Mouse (Mus musculus) bone marrow, adult 2 months (tissue): ENCODE measurements around the gene Cnpy4. TPM values are rescaled to one million over a fixed set of nuclear protein-coding genes. Genes with fewer than 3 reads are reported as not detected.

Experiments used
- H3K27ac ChIP-seq: fragments of 200-500 bp; 2 replicates; pipeline ENCODE4 v1.5.1; 2012; ENCODE audit warnings: low read depth, mild to moderate bottlenecking, control low read depth, inconsistent platforms, low read length; ENCODE audit not compliant: control insufficient read depth, poor library complexity, insufficient read depth
- H3K4me1 ChIP-seq: fragments of 200-500 bp; 2 replicates; pipeline ENCODE4 v1.6.1; 2011; ENCODE audit warnings: low read length; ENCODE audit not compliant: control insufficient read depth, insufficient read depth
- H3K4me3 ChIP-seq: fragments of 200-500 bp; replicated peaks from 2 replicates; pipeline ENCODE3; 2011; ENCODE audit warnings: mild to moderate bottlenecking, low read depth, low read length, control low read depth; ENCODE audit not compliant: control insufficient read depth
- CTCF ChIP-seq: fragments of 200-500 bp; IDR thresholded peaks from 2 replicates; pipeline ENCODE4 v1.5.1; 2011; ENCODE audit warnings: low read length, control low read depth; ENCODE audit not compliant: control insufficient read depth, insufficient read depth
- POLR2A ChIP-seq: fragments of 200-500 bp; IDR thresholded peaks from 2 replicates; pipeline ENCODE4 v1.6.1; 2011; ENCODE audit warnings: low read depth, mild to moderate bottlenecking, control low read depth, low read length, borderline replicate concordance; ENCODE audit not compliant: control insufficient read depth
- WGBS: fragments of 180-500 bp; shearing (Covaris S2); methylation state at CpG from one replicate; pipeline ENCODE4 v1.1.7; 2018; 5-methylcytosine and 5-hydroxymethylcytosine counted together
- polyA plus RNA-seq: library from polyadenylated mRNA; stranded (reverse); fragments of >200 nt; gene quantifications from 2 replicates; pipeline ENCODE4 v1.2.4, GENCODE M21; 2011; ENCODE audit warnings: low replicate concordance; ENCODE audit not compliant: missing spikeins, insufficient read depth, insufficient read length

Cnpy4 gene
- polyA plus RNA-seq, 1 experiment, result 19.6 TPM

DNA sequence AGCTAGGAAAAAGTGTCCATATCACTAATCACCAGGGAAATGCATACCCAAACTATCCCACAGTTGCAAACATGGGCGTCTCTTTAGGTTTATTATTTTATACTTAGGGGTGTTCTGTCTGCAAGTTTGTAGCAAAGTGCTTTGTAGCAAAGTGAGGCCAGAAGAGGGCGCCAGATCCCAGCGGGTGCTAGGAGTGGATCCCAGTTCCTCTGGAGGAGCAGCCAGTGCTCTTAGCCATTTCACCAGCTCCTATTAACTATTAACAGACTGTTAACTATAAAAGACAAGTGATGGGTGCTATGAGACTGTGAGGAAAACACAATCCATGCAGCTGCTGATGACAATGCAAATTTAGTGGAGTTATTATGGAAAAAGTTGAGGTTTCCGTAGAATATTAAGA lies 34.8 kb downstream of the Cnpy4 start:
- no peak overlapping the region for H3K4me3 ChIP-seq
- peaks cover 1% of the 10 kb centered on the region; the same call in 1 of the 2 replicates for H3K4me1 ChIP-seq
- TF ChIP-seq POLR2A, result no peak
- peak; percentile 94 for TF ChIP-seq CTCF
- no peak overlapping the region for H3K27ac ChIP-seq
- WGBS, result 13% methylated on average over 4 of the region's 4 CpGs

DNA sequence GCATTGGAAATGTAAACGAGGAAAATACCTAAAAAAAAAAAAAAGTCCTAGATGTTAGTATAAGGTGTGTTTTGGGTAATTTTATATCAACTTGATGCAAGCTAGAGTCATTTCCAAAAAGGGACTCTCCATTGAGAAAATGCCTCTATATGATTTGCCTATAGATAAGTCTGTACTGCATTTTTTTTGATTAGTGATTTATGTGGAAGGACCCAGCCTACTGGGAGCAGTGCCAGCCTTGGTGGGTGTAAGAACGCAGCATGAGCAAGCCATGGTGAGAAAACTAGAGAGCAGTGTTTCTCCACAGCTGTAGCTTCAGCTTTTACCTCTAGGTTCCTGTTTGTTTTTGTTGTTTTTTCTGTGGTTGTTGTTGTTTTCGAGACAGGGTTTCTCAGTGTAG lies 36.0 kb downstream of the Cnpy4 start:
- Histone ChIP-seq H3K4me1 (peaks cover 1% of the 10 kb centered on the region; the same call in 1 of the 2 replicates), H3K4me3 (no peak overlapping the region), H3K27ac (no peak overlapping the region)
- 11% methylated on average over 3 of the region's 3 CpGs for WGBS
- TF ChIP-seq CTCF, result no peak

DNA sequence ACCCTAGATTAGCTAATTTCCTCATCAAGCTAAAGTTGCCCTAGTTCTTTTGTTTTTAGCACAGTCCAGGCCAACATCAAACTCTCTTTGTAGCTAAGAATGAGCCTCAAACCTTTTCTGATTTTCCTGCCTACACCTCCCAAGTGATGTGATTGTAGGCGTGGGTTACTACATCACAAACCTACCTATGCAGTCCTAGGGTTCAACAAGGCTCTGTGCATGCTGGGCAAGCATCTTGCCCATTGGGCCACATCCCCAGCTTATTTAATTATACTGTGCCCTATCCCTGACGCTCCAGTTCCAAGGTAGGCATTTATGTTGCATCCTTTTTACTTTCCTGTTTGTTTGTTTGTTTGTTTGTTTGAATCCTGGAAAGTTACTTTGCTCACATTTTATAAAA lies 38.4 kb downstream of the Cnpy4 start, which contains the start of gene Nxpe5:
Nxpe5 (plus strand) TSS at position 199 of the 400 bp plus-strand sequence.
- peak within 1 kb of the TSS; percentile 54 for H3K4me3 ChIP-seq
- H3K27ac ChIP-seq, result peak within 1 kb of the TSS; percentile 55; the same call in 1 of the 2 replicates
- H3K4me1 ChIP-seq, result peaks cover 1% of the 10 kb centered on the region; the same call in 1 of the 2 replicates
- TF ChIP-seq CTCF (no peak), POLR2A (no peak)
- WGBS, result 7% methylated on average over 2 of the region's 2 CpGs

GRCm38 (mm10) chr5:138226491-138226890 lies 39.2 kb downstream of the Cnpy4 start:
- peaks cover 1% of the 10 kb centered on the region; the same call in 1 of the 2 replicates for H3K4me1 ChIP-seq
- H3K27ac ChIP-seq, result peak overlapping the region; percentile 55; the same call in 1 of the 2 replicates
- peak overlapping the region; percentile 54 for H3K4me3 ChIP-seq
- WGBS, result 6% methylated on average over 4 of the region's 4 CpGs
- TF ChIP-seq CTCF (no peak), POLR2A (no peak)

DNA sequence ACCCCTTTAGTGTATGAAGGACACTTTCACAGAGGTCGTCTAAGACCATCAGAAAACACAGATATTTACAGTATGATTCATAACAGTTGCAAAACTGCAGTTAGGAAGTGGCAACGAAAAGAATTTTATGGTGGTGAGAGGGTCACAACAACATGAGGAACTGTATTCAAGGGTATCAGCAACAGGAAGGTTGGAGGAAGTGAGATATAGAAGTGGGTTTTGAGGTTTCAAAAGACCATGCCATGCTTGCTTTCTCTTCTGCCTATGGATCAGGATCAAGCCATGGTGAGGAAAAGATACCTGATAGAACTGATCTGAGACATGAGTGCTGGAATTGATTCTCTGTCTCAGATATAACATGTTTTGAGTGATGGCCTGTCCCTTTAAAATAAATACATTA lies 40.1 kb downstream of the Cnpy4 start:
- no peak overlapping the region for H3K27ac ChIP-seq
- WGBS, result 2% methylated on average over 2 of the region's 2 CpGs
- no peak for TF ChIP-seq POLR2A
- no peak for TF ChIP-seq CTCF
- H3K4me1 ChIP-seq, result peaks cover 1% of the 10 kb centered on the region; the same call in 1 of the 2 replicates
- no peak overlapping the region for H3K4me3 ChIP-seq

DNA sequence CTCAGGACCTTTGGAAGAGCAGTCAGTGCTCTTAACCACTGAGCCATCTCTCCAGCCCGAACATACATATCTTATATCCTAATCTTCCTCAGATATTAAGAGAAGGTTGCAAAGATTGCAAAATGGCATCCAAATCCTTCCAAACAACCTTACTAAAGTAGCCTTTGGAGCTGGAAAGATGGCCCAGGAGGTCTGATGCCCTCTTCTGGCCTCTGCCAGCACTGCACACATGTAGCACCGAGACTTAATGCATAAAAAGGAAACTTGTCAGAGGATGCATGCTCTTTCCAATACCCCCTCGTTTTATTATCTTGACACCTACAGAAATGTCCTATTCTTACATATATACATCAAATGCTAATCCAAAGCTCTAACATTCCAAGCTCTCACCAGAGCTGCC lies 40.7 kb downstream of the Cnpy4 start:
- peaks cover 1% of the 10 kb centered on the region; the same call in 1 of the 2 replicates for H3K4me1 ChIP-seq
- WGBS, result 19% methylated on average over 3 of the region's 3 CpGs
- no peak overlapping the region for H3K27ac ChIP-seq
- H3K4me3 ChIP-seq, result no peak overlapping the region
- TF ChIP-seq POLR2A, result no peak
- peak; percentile 59 for TF ChIP-seq CTCF

GRCm38 (mm10) chr5:138229511-138229910 lies 42.2 kb downstream of the Cnpy4 start:
- H3K4me3 ChIP-seq, result no peak overlapping the region
- WGBS, result 57% methylated on average over 3 of the region's 3 CpGs
- no peak for TF ChIP-seq CTCF
- no peak for TF ChIP-seq POLR2A

DNA sequence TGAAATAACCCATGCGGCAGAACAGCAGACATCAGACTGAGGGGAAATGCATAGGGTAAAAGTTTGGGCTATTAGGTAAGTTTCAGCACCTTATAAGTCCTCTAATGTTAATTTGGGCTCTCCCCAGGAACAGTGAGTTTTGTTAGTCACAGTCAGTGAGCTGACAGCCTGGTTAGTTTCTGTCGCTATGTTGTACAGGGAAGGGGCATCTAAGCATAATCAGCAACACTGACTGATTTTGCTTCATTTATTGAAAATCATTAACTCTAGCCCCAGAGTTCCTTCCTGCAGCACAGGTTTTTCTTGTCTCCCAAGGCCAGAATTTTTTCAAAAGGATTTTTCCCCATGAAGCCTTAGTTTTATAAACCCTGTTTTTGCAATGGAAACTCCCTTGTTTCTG lies 46.5 kb downstream of the Cnpy4 start:
- H3K4me1 ChIP-seq, result no peaks in the 10 kb centered on the region; the same call in 1 of the 2 replicates
- H3K27ac ChIP-seq, result no peak overlapping the region
- TF ChIP-seq POLR2A, result no peak
- no peak for TF ChIP-seq CTCF
- WGBS, result 84% methylated on average over 2 of the region's 2 CpGs
- H3K4me3 ChIP-seq, result no peak overlapping the region

More at GRCm38 (mm10) chr5:138229511-138229910, 42.2 kb downstream of the Cnpy4 start:
- H3K27ac ChIP-seq, result no peak overlapping the region
- H3K4me1 ChIP-seq, result peaks cover 1% of the 10 kb centered on the region; the same call in 1 of the 2 replicates

- Histone ChIP-seq H3K4me1 (no peaks in the 10 kb centered on the region; the same call in 1 of the 2 replicates), H3K4me3 (no peak overlapping the region), H3K27ac (no peak overlapping the region)
- no peak for TF ChIP-seq CTCF
- no peak for TF ChIP-seq POLR2A
Observed at GRCm38 (mm10) chr5:138234224-138234623, 46.9 kb downstream of the Cnpy4 start.
